Mouse (Mus musculus) stomach, postnatal 0 days (tissue): Measurements from ENCODE around the gene Zbtb16.

Experiments used
- CTCF ChIP-seq: IDR thresholded peaks from 2 replicates; pipeline ENCODE4 v1.5.1; 2016; ENCODE audit warnings: antibody characterized with exemption, low read depth, mild to moderate bottlenecking, moderate library complexity
- EP300 ChIP-seq: optimal IDR thresholded peaks from 2 replicates; pipeline ENCODE3; 2016; ENCODE audit warnings: antibody characterized with exemption

DNA sequence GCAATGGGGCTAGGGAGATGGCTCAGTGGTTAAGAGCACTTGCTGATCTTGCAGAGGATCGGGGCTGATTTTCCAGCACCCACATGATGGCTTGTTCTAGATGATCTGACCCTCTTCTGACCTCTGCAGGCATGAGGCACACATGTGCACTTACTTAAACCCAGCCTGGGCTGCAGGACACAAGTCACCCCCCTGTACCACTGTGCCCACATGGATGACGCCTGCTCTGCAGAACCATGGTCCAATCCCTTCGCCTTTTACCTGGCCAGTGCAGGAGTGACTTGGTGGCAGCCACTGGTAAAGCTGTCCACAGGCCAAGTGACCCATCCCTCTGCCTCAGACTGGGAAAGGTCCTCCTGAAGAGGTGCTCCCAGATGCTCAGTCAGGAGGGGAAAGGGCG, 67.1 kb downstream of the Zbtb16 start:
- TF ChIP-seq CTCF (no peak), EP300 (no peak)
